Mouse (Mus musculus): ENCODE data around the gene Nadk. TPM values are rescaled to one million over a fixed set of nuclear protein-coding genes. Genes with fewer than 3 reads are reported as not detected.

Gene Nadk
- polyA plus RNA-seq, 1 experiment from 2014 or later: 75.0 TPM

DNA sequence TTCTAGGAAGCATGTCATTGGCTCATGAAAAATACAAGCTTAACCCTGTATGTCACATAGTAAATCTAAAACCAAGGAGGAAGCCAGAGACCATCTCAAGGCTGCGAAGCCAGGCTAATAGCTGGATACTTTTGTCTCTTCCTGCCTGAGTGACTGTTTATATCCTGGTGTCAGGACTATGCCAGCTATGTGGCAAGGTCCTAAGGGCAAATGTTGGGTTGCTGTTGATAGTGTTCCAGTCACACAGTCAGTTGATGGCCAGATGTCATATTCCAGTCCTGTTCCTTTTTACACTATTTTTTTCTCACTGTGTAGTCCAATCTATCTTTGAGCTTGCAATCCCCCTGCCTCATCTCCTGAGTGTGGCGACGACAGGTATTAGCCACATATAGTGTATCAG, 51.1 kb downstream of the Nadk start:
- Histone ChIP-seq H3K36me3 (peaks cover 76% of the 10 kb centered on the region), H3K27ac (replicated peaks) (no peak overlapping the region), H3K9me3 (replicated peaks) (no peaks in the 10 kb centered on the region), H3K4me3 (replicated peaks) (no peak overlapping the region), H3K4me1 (no peaks in the 10 kb centered on the region), H3K4me2 (no peak overlapping the region), H3K27me3 (replicated peaks) (no peaks in the 10 kb centered on the region), H3K9ac (replicated peaks) (no peak overlapping the region)
- no peak for ATAC-seq (ENCODE audit: low FRiP score)
- 95% methylated on average over 3 of the region's 3 CpGs for WGBS

- Histone ChIP-seq H3K4me1 (peaks cover under 1% of the 10 kb centered on the region; the same call in 1 of the 2 replicates), H3K4me2 (no peak overlapping the region), H3K27ac (replicated peaks) (no peak overlapping the region), H3K27me3 (replicated peaks) (no peaks in the 10 kb centered on the region), H3K4me3 (replicated peaks) (no peak overlapping the region), H3K9me3 (replicated peaks) (no peaks in the 10 kb centered on the region), H3K9ac (replicated peaks) (no peak overlapping the region), H3K36me3 (peaks cover 76% of the 10 kb centered on the region)
- WGBS: 95% methylated on average over 5 of the region's 5 CpGs
- no peak for ATAC-seq (ENCODE audit: low FRiP score)
Observed at GRCm38 (mm10) chr4:155618321-155618720, 56.1 kb downstream of the Nadk start.

DNA sequence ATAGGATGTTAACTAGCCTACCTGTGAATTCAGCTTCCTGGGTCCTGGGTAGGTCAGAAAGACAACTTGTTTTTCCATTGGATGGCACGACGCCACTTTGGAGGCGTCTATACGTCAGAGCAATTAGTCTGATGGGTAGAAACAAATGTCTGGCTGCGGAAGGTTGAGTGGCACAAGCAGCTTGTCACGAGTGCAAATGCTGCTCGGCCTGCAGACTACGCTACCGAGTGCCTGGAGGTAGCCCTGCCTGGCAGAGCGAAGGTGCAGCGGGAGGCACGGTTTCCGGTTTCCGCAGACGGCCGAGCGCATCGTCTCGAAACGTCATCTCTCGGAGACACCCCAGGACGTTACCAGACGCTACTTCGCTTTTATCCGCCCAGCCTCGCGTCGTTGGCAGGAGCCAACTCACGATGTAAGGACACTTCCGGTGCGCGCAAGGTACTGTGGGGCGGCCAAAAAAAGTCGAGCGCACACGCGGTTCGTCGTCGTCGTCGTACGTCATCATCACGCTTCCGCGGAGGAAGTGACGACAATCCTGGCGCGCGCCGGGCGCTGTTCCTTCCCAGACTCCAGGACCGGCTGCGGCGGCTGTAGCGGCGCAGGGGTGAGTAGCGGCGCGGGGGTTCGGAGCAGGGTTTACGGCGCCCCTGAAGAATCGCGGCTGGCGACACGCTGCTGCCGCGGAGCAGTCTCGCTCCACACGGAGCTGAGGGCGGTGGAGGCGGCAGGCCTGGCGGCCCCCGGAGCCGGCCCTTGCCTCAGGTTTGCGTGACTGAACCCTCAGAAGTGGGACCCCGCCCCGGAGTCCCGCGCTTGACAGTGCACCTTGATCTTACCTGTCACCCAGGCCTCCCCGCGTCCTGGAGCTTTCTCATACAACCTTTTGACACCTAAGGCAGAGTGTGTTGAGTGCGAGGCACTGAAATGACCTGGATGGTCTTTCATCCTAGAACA, 62.4 kb downstream of the Nadk start, which contains the start of gene Cdk11b:
TSS of gene Cdk11b (plus strand) at position 517 of the 954 bp plus-strand sequence.
- Histone ChIP-seq H3K36me3 (peaks cover 45% of the 10 kb centered on the region), H3K27ac (replicated peaks) (peak within 1 kb of the TSS; percentile 96), H3K9ac (replicated peaks) (peak within 1 kb of the TSS; percentile 75), H3K9me3 (replicated peaks) (no peaks in the 10 kb centered on the region), H3K4me1 (peaks cover 11% of the 10 kb centered on the region), H3K27me3 (replicated peaks) (no peaks in the 10 kb centered on the region), H3K4me2 (peak within 1 kb of the TSS; percentile 63), H3K4me3 (replicated peaks) (peak within 1 kb of the TSS; percentile 95)
- peak; percentile 100 for ATAC-seq (ENCODE audit: low FRiP score)
- WGBS: under 1% methylated on average over 84 of the region's 84 CpGs

GRCm38 (mm10) chr4:155630267-155630666, 68.1 kb downstream of the Nadk start:
- 92% methylated on average over 6 of the region's 6 CpGs for WGBS
- Histone ChIP-seq H3K4me3 (replicated peaks) (no peak overlapping the region), H3K27me3 (replicated peaks) (no peaks in the 10 kb centered on the region), H3K36me3 (peaks cover 71% of the 10 kb centered on the region), H3K27ac (replicated peaks) (no peak overlapping the region), H3K4me2 (no peak overlapping the region), H3K9me3 (replicated peaks) (no peaks in the 10 kb centered on the region), H3K4me1 (peaks cover 3% of the 10 kb centered on the region), H3K9ac (replicated peaks) (no peak overlapping the region)
- no peak for ATAC-seq (ENCODE audit: low FRiP score)

- Histone ChIP-seq H3K4me2 (no peak overlapping the region), H3K4me3 (replicated peaks) (no peak overlapping the region), H3K36me3 (peaks cover 88% of the 10 kb centered on the region), H3K27ac (replicated peaks) (no peak overlapping the region), H3K4me1 (no peaks in the 10 kb centered on the region), H3K27me3 (replicated peaks) (no peaks in the 10 kb centered on the region), H3K9me3 (replicated peaks) (no peaks in the 10 kb centered on the region), H3K9ac (replicated peaks) (no peak overlapping the region)
- ATAC-seq (ENCODE audit: low FRiP score): no peak
Observed at GRCm38 (mm10) chr4:155635766-155636499, 73.8 kb downstream of the Nadk start.

Other genes with a start within 250 kb of the Nadk start
- gene Prkcz, start 201.0 kb upstream of the Nadk start, polyA plus RNA-seq (2015; fragmentation: Nextera tagmentation; extraction: Ambion mirVana): 80.1 and 87.4 TPM in 2 replicates
- 0.18 and 0.26 TPM in 2 replicates for gene Gabrd, start 164.3 kb upstream of the Nadk start, polyA plus RNA-seq (2015; fragmentation: Nextera tagmentation; extraction: Ambion mirVana)
- gene Cfap74, start 153.2 kb upstream of the Nadk start, polyA plus RNA-seq (2015; fragmentation: Nextera tagmentation; extraction: Ambion mirVana): 4.4 TPM in 2 replicates
- gene Tmem52, start 93.3 kb upstream of the Nadk start, polyA plus RNA-seq (2015; fragmentation: Nextera tagmentation; extraction: Ambion mirVana): 0.27 and 0.28 TPM in 2 replicates
- gene Gnb1, start 71.0 kb upstream of the Nadk start, polyA plus RNA-seq (2015; fragmentation: Nextera tagmentation; extraction: Ambion mirVana): 910 and 1,003 TPM in 2 replicates
- 14.1 and 14.4 TPM in 2 replicates for gene Slc35e2, start 39.0 kb downstream of the Nadk start, polyA plus RNA-seq (2015; fragmentation: Nextera tagmentation; extraction: Ambion mirVana)
- 52.7 and 53.4 TPM in 2 replicates for gene Cdk11b, start 62.5 kb downstream of the Nadk start, polyA plus RNA-seq (2015; fragmentation: Nextera tagmentation; extraction: Ambion mirVana)
- not detected in 2 replicates for gene Gm10563, start 83.0 kb downstream of the Nadk start, polyA plus RNA-seq (2015; fragmentation: Nextera tagmentation; extraction: Ambion mirVana)
- gene Mmp23, start 91.0 kb downstream of the Nadk start, polyA plus RNA-seq (2015; fragmentation: Nextera tagmentation; extraction: Ambion mirVana): 6.5 and 10.5 TPM in 2 replicates
- 48.6 and 54.7 TPM in 2 replicates for gene Mib2, start 106.8 kb downstream of the Nadk start, polyA plus RNA-seq (2015; fragmentation: Nextera tagmentation; extraction: Ambion mirVana)
- 18.9 and 25.0 TPM in 2 replicates for gene Fndc10, start 132.0 kb downstream of the Nadk start, polyA plus RNA-seq (2015; fragmentation: Nextera tagmentation; extraction: Ambion mirVana)
- gene Ssu72, start 142.4 kb downstream of the Nadk start, polyA plus RNA-seq (2015; fragmentation: Nextera tagmentation; extraction: Ambion mirVana): 165 and 171 TPM in 2 replicates
- 23.7 and 28.3 TPM in 2 replicates for gene Tmem240, start 172.4 kb downstream of the Nadk start, polyA plus RNA-seq (2015; fragmentation: Nextera tagmentation; extraction: Ambion mirVana)
- gene Atad3a, start 198.7 kb downstream of the Nadk start, polyA plus RNA-seq (2015; fragmentation: Nextera tagmentation; extraction: Ambion mirVana): 90.0 and 96.6 TPM in 2 replicates
- gene Vwa1, start 212.3 kb downstream of the Nadk start, polyA plus RNA-seq (2015; fragmentation: Nextera tagmentation; extraction: Ambion mirVana): 30.0 and 31.9 TPM in 2 replicates
- gene Tmem88b, start 223.5 kb downstream of the Nadk start, polyA plus RNA-seq (2015; fragmentation: Nextera tagmentation; extraction: Ambion mirVana): 0.78 and 1.2 TPM in 2 replicates
- 0.27 TPM in 1 of 2 replicates, not detected in the other for gene Ankrd65, start 228.1 kb downstream of the Nadk start, polyA plus RNA-seq (2015; fragmentation: Nextera tagmentation; extraction: Ambion mirVana)
- gene Mrpl20, start 240.5 kb downstream of the Nadk start, polyA plus RNA-seq (2015; fragmentation: Nextera tagmentation; extraction: Ambion mirVana): 259 and 285 TPM in 2 replicates

All from neural tube, embryonic 15.5 days (tissue).